Mouse (Mus musculus): Measurements from ENCODE around the gene Iqcf3.
"Not testable (repeated sequence)": the region's sequence is repeated elsewhere in the genome, so short reads cannot be mapped to it uniquely, and the experiment has no call there.

Gene Iqcf3

GRCm38 (mm10) chr9:106561531-106561930 is at the start of gene Iqcf3:
Gene Iqcf3, minus strand, starts transcription at chr9:106561631.
- no peak for DNase-seq

GRCm38 (mm10) chr9:106610727-106611126 is 49.3 kb upstream of the Iqcf3 start:
- DNase-seq, result no peak

GRCm38 (mm10) chr9:106600546-106600945 is 39.1 kb upstream of the Iqcf3 start:
- peak; percentile 44 for DNase-seq

GRCm38 (mm10) chr9:106598466-106598865 is 37.0 kb upstream of the Iqcf3 start:
- no peak for DNase-seq

GRCm38 (mm10) chr9:106595836-106596235 is 34.4 kb upstream of the Iqcf3 start:
- no peak for DNase-seq

GRCm38 (mm10) chr9:106595402-106595801 is 34.0 kb upstream of the Iqcf3 start:
- DNase-seq, result not testable (repeated sequence)

GRCm38 (mm10) chr9:106592158-106592557 is 30.7 kb upstream of the Iqcf3 start:
- DNase-seq, result no peak

- no peak for DNase-seq
Measured at GRCm38 (mm10) chr9:106582552-106582951, 21.1 kb upstream of the Iqcf3 start.

GRCm38 (mm10) chr9:106580016-106580415 is 18.6 kb upstream of the Iqcf3 start:
- DNase-seq, result no peak

- no peak for DNase-seq
Measured at GRCm38 (mm10) chr9:106576112-106576511, 14.7 kb upstream of the Iqcf3 start.

- no peak for DNase-seq
Measured at GRCm38 (mm10) chr9:106573366-106573765, 11.9 kb upstream of the Iqcf3 start.

GRCm38 (mm10) chr9:106572186-106572585 is 10.8 kb upstream of the Iqcf3 start:
- no peak for DNase-seq

- no peak for DNase-seq
Measured at GRCm38 (mm10) chr9:106570896-106571295, 9.5 kb upstream of the Iqcf3 start, which contains the start of gene Iqcf4. Gene Iqcf4, minus strand, starts transcription at chr9:106570996.

GRCm38 (mm10) chr9:106566437-106566836 is 5.0 kb upstream of the Iqcf3 start:
- peak; percentile 7 for DNase-seq

GRCm38 (mm10) chr9:106564025-106564424 is 2.6 kb upstream of the Iqcf3 start:
- DNase-seq, result no peak

- no peak for DNase-seq
Measured at GRCm38 (mm10) chr9:106562291-106562690, 860 bp upstream of the Iqcf3 start.

- DNase-seq, result no peak
Measured at GRCm38 (mm10) chr9:106534975-106535374, 26.5 kb downstream of the Iqcf3 start.

GRCm38 (mm10) chr9:106534296-106534695 is 27.1 kb downstream of the Iqcf3 start:
- no peak for DNase-seq

GRCm38 (mm10) chr9:106531833-106532232 is 29.6 kb downstream of the Iqcf3 start:
- DNase-seq, result peak; percentile 5

- no peak for DNase-seq
Measured at GRCm38 (mm10) chr9:106519909-106520308, 41.5 kb downstream of the Iqcf3 start.

GRCm38 (mm10) chr9:106519433-106519832 is 42.0 kb downstream of the Iqcf3 start:
- no peak for DNase-seq

GRCm38 (mm10) chr9:106514273-106514672 is 47.2 kb downstream of the Iqcf3 start, which contains the start of gene Iqcf5:
Gene Iqcf5, plus strand, starts transcription at chr9:106514573.
- DNase-seq, result no peak

- no peak for DNase-seq
Measured at GRCm38 (mm10) chr9:106513566-106513965, 47.9 kb downstream of the Iqcf3 start.

- peak; percentile 15 for DNase-seq
Measured at GRCm38 (mm10) chr9:106512729-106513450, 48.5 kb downstream of the Iqcf3 start.

GRCm38 (mm10) chr9:106509356-106509755 is 52.1 kb downstream of the Iqcf3 start:
- DNase-seq, result no peak

All from lung, postnatal 14 days (tissue).